Mouse (Mus musculus) lung, postnatal 0 days (tissue): ENCODE measurements around the gene Mnx1. TPM values are rescaled to one million over a fixed set of nuclear protein-coding genes. Genes with fewer than 3 reads are reported as not detected.
"Not testable (repeated sequence)": the region's sequence is repeated elsewhere in the genome, so short reads cannot be mapped to it uniquely, and the experiment has no call there.

Experiments used
- ATAC-seq: fragments of 200-750 bp; cut with Nextera tagmentation; 2 replicates; pipeline ENCODE4 v1.8.0; 2017; ENCODE audit warnings: moderate library complexity
- DNase-seq: peaks from one replicate; pipeline ENCODE4 v3.0.0-alpha.2; 2016; ENCODE audit warnings: low spot score
- H3K27ac ChIP-seq: fragments of 300-500 bp; sonication (generic); 2 replicates; pipeline ENCODE4 v1.5.1; 2014; ENCODE audit warnings: antibody characterized with exemption, mild to moderate bottlenecking, low read length, mixed read lengths
- H3K27me3 ChIP-seq: fragments of 300-500 bp; sonication (generic); replicated peaks from 2 replicates; pipeline ENCODE4 v1.6.1; 2014; ENCODE audit warnings: low read length, mixed read lengths; ENCODE audit not compliant: insufficient read depth
- H3K36me3 ChIP-seq: fragments of 300-500 bp; sonication (generic); 2 replicates; pipeline ENCODE4 v1.6.1; 2014; ENCODE audit warnings: low read length, mixed read lengths; ENCODE audit not compliant: insufficient read depth
- H3K4me1 ChIP-seq: fragments of 300-500 bp; sonication (generic); 2 replicates; pipeline ENCODE4 v1.6.1; 2014; ENCODE audit warnings: antibody characterized with exemption, low read depth, low read length, mixed read lengths; ENCODE audit not compliant: insufficient read depth
- H3K4me2 ChIP-seq: fragments of 300-500 bp; sonication (generic); replicated peaks from 2 replicates; pipeline ENCODE4 v1.6.1; 2014; ENCODE audit warnings: low read depth, mild to moderate bottlenecking, low read length, moderate library complexity, mixed read lengths
- H3K4me3 ChIP-seq: fragments of 300-500 bp; sonication (generic); 2 replicates; pipeline ENCODE4 v1.5.1; 2014; ENCODE audit warnings: low read depth, low read length
- H3K9ac ChIP-seq: fragments of 300-500 bp; sonication (generic); replicated peaks from 2 replicates; pipeline ENCODE4 v1.6.1; 2014; ENCODE audit warnings: low read depth, mild to moderate bottlenecking
- H3K9me3 ChIP-seq: fragments of 300-500 bp; sonication (generic); 2 replicates; pipeline ENCODE4 v1.6.1; 2016; ENCODE audit warnings: low read length, mixed read lengths
- CTCF ChIP-seq: IDR thresholded peaks from 2 replicates; pipeline ENCODE4 v1.5.1; 2016; ENCODE audit warnings: antibody characterized with exemption, mild to moderate bottlenecking
- EP300 ChIP-seq: IDR thresholded peaks from 2 replicates; pipeline ENCODE4 v1.6.1; 2016; ENCODE audit warnings: antibody characterized with exemption, mild to moderate bottlenecking, control low read depth
- WGBS: fragments of 180-500 bp; shearing (Covaris S2); extraction: QIAGEN DNeasy Blood & Tissue Kit; methylation state at CpG from one replicate; pipeline ENCODE4 v1.1.7; 2014; 5-methylcytosine and 5-hydroxymethylcytosine counted together
- polyA plus RNA-seq: library from polyadenylated mRNA; unstranded; fragments of >200 nt; fragmentation: Nextera tagmentation; extraction: Ambion mirVana; gene quantifications from 2 replicates; pipeline ENCODE4 v1.2.1, GENCODE M21; 2015

Gene Mnx1
- polyA plus RNA-seq, 1 experiment from 2014 or later: not detected

DNA sequence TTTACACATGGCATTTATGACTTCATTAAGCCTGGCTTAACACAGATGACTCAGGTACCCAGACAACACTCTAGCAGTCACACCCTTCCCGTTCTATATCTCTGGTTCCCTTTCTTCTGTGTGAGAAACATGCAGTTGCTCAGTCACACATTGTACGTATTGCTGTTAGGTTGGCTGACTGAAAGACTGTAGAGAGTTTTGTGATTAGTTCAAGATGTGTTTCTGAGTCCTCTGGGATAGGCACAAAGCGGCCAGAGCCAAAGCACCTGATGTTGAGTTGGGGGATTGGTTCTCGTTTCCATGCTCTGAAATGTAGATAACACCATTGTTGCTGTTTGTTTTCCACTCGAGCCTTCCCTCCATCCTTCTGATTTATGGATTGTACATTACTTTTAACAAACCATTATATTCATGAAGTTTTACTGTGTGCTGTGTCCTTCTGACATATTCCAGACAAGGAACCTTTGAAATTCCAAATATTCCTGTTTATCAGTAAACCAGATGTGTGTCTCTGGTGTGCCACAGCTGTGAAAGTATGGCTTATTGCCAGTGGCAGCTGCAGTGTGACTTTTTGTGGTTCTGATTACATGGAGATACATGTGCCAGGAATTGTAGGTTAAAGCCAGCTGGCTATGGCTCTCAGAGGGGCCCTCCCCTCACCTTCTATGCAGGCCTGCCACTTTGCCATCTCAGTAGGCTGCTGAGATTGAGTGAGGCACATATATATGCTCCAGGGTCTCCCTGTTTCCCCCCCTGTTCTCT lies 21.2 kb downstream of the Mnx1 start:
- no peak for DNase-seq
- H3K4me2 ChIP-seq: no peak overlapping the region
- 0 out of 2 replicates have a peak, but pooled peaks cover 5% of the 10 kb centered on the region for H3K36me3 ChIP-seq
- no peak overlapping the region for H3K9ac ChIP-seq
- H3K9me3 ChIP-seq: no peaks in the 10 kb centered on the region
- no peak for ATAC-seq
- no peaks in the 10 kb centered on the region for H3K27me3 ChIP-seq
- no peak overlapping the region for H3K4me3 ChIP-seq
- no peaks in the 10 kb centered on the region for H3K4me1 ChIP-seq
- no peak overlapping the region for H3K27ac ChIP-seq
- TF ChIP-seq EP300: no peak
- no peak for TF ChIP-seq CTCF
- 68% methylated on average over 5 of the region's 5 CpGs for WGBS

DNA sequence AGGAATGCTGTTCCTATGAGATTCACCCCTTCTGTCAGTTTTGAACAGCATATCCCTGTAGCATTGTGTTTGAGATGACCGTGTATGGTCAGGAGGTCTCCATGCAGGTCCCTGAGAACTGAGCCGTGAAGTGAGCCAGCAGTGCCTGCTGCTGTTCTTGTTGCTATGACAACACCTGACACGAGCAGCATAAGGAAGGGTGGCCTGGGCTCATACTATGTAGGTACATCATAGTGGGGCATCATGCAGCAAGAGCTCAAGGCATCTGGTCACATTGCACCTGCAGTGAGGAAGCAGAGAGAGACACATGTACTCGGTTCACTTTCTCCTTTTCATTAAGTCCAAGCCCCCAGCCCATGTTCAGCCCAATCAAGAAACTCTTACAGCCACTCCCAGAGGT lies 25.9 kb downstream of the Mnx1 start:
- no peak for TF ChIP-seq CTCF
- no peak for TF ChIP-seq EP300
- WGBS: 70% methylated on average over 4 of the region's 4 CpGs
- no peak overlapping the region for H3K27ac ChIP-seq
- H3K4me3 ChIP-seq: no peak overlapping the region
- DNase-seq (no peak), ATAC-seq (no peak)
- H3K4me1 ChIP-seq: no peaks in the 10 kb centered on the region
- H3K27me3 ChIP-seq: no peaks in the 10 kb centered on the region
- peaks cover 18% of the 10 kb centered on the region; the same call in 1 of the 2 replicates for H3K36me3 ChIP-seq
- no peak overlapping the region for H3K4me2 ChIP-seq
- no peaks in the 10 kb centered on the region for H3K9me3 ChIP-seq
- H3K9ac ChIP-seq: no peak overlapping the region

DNA sequence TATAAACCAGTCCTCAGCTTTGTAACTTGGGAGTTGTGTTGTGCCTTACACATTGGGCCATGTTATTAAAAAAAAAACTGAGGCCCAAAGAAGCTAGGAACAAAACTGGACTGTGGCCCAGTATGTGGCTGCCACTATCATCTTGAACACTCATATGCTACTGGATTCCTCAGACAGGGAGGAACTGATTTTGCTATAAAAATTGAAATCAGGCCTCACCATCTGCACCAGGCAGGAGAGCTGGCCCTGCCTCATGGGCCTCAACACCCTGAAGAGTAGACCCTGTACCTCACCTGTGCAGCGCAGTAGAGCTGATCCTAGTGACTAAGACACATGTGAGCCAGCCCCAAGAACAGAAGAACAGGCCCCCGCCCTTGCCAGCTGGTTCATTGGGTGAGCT lies 33.0 kb downstream of the Mnx1 start:
- Histone ChIP-seq H3K9me3 (no peaks in the 10 kb centered on the region), H3K9ac (no peak overlapping the region), H3K36me3 (peaks cover 59% of the 10 kb centered on the region), H3K4me2 (no peak overlapping the region), H3K4me1 (no peaks in the 10 kb centered on the region), H3K27ac (no peak overlapping the region), H3K27me3 (no peaks in the 10 kb centered on the region), H3K4me3 (no peak overlapping the region)
- no peak for TF ChIP-seq EP300
- no peak for TF ChIP-seq CTCF
- ATAC-seq (no peak), DNase-seq (no peak)
- WGBS: 97% methylated on average over 2 of the region's 2 CpGs

DNA sequence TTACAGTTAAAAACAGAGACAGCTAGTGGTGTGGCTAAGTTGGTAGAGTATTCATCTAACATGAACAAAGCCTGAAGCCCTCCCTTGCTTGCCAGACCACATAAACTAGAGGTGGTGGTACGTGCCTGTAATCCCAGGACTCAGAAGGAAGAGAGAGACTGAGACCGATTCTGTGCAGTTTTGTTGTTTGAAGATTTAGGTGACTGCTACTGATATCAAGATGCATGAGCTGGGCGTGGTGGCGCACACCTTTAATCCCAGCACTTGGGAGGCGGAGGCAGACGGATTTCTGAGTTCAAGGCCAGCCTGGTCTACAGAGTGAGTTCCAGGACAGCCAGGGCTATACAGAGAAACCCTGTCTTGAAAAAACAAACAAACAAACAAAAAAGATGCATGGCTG lies 41.5 kb downstream of the Mnx1 start:
- H3K4me3 ChIP-seq, ATAC-seq, H3K27me3 ChIP-seq, H3K27ac ChIP-seq, H3K9me3 ChIP-seq, DNase-seq, H3K4me2 ChIP-seq, H3K9ac ChIP-seq: not testable (repeated sequence)
- WGBS: 92% methylated on average over 6 of the region's 6 CpGs
- H3K4me1 ChIP-seq: peaks cover 13% of the 10 kb centered on the region
- peaks cover 25% of the 10 kb centered on the region for H3K36me3 ChIP-seq

DNA sequence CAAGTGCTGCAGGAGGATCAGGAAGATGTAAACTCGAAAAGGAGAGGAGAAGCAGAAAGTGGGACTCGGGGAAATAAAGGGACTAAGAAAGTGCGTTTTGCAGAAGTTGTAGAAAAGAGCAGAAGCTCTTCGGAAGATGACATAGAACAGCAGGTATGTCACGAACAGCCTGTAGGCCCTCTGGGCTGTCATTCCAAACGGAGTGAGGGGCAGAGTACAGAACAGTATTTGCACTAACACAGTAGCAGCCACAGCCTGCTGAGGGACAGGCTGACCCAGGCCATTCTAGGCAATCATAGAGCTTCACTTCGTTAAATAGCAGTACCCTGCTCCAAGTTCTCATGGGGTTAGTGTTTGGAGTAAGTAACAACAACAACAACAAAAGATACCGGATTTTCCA lies 42.8 kb downstream of the Mnx1 start:
- Histone ChIP-seq H3K9me3 (no peaks in the 10 kb centered on the region), H3K4me1 (peaks cover 13% of the 10 kb centered on the region), H3K27me3 (no peaks in the 10 kb centered on the region), H3K9ac (peak overlapping the region; percentile 74), H3K27ac (peak overlapping the region; percentile 89), H3K4me2 (peak overlapping the region; percentile 87), H3K36me3 (peaks cover 17% of the 10 kb centered on the region), H3K4me3 (peak overlapping the region; percentile 85)
- ATAC-seq: no peak
- TF ChIP-seq CTCF: no peak
- TF ChIP-seq EP300: no peak
- 32% methylated on average over 8 of the region's 8 CpGs for WGBS
- no peak for DNase-seq

DNA sequence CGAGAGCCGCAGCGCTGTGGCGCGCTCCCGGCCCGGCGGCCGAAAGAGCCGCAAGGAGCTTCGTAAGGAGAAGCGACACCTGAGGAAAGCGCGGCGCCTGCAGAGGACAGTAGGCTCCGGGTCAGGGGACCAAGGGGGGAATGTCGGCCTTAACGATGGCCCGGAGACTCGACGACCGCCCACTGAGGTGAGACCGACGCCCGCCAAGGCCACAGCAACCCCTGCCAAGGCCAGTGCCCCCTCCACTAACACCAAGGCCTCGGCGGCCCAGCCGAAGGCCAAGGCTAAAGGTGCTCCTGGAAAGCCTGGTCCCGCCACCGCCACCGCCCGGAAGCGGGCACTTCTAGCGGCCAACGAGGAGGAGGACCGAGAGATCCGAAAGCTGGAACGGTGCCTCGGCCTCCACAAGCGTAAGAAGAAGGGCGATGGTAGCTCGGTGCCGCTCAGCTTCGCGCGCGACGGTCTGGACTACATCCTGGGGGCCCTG lies 43.4 kb downstream of the Mnx1 start:
- Histone ChIP-seq H3K9ac (peak overlapping the region; percentile 74), H3K36me3 (peaks cover 12% of the 10 kb centered on the region), H3K4me2 (peak overlapping the region; percentile 87), H3K4me3 (peak overlapping the region; percentile 85), H3K4me1 (peaks cover 13% of the 10 kb centered on the region), H3K27me3 (no peaks in the 10 kb centered on the region), H3K9me3 (no peaks in the 10 kb centered on the region), H3K27ac (peak overlapping the region; percentile 89)
- peak; percentile 63 for ATAC-seq
- under 1% methylated on average over 48 of the region's 48 CpGs for WGBS
- no peak for TF ChIP-seq EP300
- no peak for TF ChIP-seq CTCF
- DNase-seq: peak; percentile 55
